Mouse (Mus musculus): ENCODE measurements around the gene Kcnj1. TPM values are rescaled to one million over a fixed set of nuclear protein-coding genes. Genes with fewer than 3 reads are reported as not detected.

Gene Kcnj1
- polyA plus RNA-seq, 2 experiments = not detected

GRCm38 (mm10) chr9:32443115-32443514, 70.8 kb downstream of the Kcnj1 start:
- H3K27ac ChIP-seq = no peak overlapping the region
- DNase-seq (ENCODE audit: low read depth in 3 of 3, low spot score in 3 of 3) = no peak
- TF ChIP-seq CTCF (IDR thresholded peaks at IDR 0.05; ENCODE audit: low read depth) (no peak), EP300 (IDR thresholded peaks at IDR 0.05; ENCODE audit: low read depth) (no peak)
- no peak overlapping the region for H3K4me3 ChIP-seq (ENCODE audit: insufficient read depth in 1 of 2, low read depth in 2 of 2, low read length in 2 of 2)
- no peak overlapping the region for H3K9ac ChIP-seq (replicated peaks)
- H3K4me1 ChIP-seq (replicated peaks; ENCODE audit: control insufficient read depth in 2 of 2, insufficient read depth in 2 of 2, low read length in 1 of 2) = no peaks in the 10 kb centered on the region
- no peaks in the 10 kb centered on the region for H3K27me3 ChIP-seq (ENCODE audit: control insufficient read depth, insufficient read depth, low read length)
- H3K36me3 ChIP-seq (replicated peaks; ENCODE audit: control insufficient read depth, insufficient read depth, low read depth) = no peaks in the 10 kb centered on the region
- WGBS (ENCODE audit: insufficient replicate concordance) = 50% methylated on average over 3 of the region's 3 CpGs
- no peaks in the 10 kb centered on the region for H3K9me3 ChIP-seq (ENCODE audit: control insufficient read depth, low read length)
- no peak for ATAC-seq (ENCODE audit: insufficient read depth)
- H3K4me2 ChIP-seq (ENCODE audit: low read depth) = no peak overlapping the region

DNA sequence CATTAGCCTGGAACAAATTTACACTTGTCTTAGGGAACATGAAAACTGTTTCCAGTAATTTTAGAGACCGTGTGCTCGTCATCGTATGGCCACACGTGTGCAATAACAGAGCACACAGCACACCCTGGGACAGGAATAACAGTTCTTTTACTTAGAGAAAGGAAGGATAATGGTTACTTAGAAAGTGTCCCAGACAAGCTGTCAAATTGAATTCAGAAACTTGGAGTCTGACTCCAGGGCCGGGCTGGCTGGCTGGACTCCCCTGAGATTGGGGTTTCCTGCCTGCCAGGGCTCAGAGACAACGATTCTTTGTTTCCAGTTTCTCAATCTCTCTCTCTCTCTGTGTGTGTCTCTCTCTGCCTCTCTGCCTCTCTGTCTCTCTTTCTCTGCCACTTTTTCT, 71.5 kb downstream of the Kcnj1 start:
- H3K9me3 ChIP-seq (ENCODE audit: control insufficient read depth, low read length) = no peaks in the 10 kb centered on the region
- DNase-seq (ENCODE audit: low read depth in 3 of 3, low spot score in 3 of 3) (no peak), ATAC-seq (ENCODE audit: insufficient read depth) (no peak)
- TF ChIP-seq EP300 (IDR thresholded peaks at IDR 0.05; ENCODE audit: low read depth) (no peak), CTCF (IDR thresholded peaks at IDR 0.05; ENCODE audit: low read depth) (no peak)
- no peak overlapping the region for H3K9ac ChIP-seq (replicated peaks)
- H3K36me3 ChIP-seq (replicated peaks; ENCODE audit: control insufficient read depth, insufficient read depth, low read depth) = no peaks in the 10 kb centered on the region
- no peak overlapping the region for H3K27ac ChIP-seq
- H3K4me2 ChIP-seq (ENCODE audit: low read depth) = no peak overlapping the region
- 68% methylated on average over 6 of the region's 6 CpGs for WGBS (ENCODE audit: insufficient replicate concordance)
- no peak overlapping the region for H3K4me3 ChIP-seq (ENCODE audit: insufficient read depth in 1 of 2, low read depth in 2 of 2, low read length in 2 of 2)
- no peaks in the 10 kb centered on the region for H3K27me3 ChIP-seq (ENCODE audit: control insufficient read depth, insufficient read depth, low read length)
- H3K4me1 ChIP-seq (replicated peaks; ENCODE audit: control insufficient read depth in 2 of 2, insufficient read depth in 2 of 2, low read length in 1 of 2) = no peaks in the 10 kb centered on the region

- H3K4me3 ChIP-seq (ENCODE audit: insufficient read depth in 1 of 2, low read depth in 2 of 2, low read length in 2 of 2) = no peak overlapping the region
- no peak overlapping the region for H3K4me2 ChIP-seq (ENCODE audit: low read depth)
- H3K36me3 ChIP-seq (replicated peaks; ENCODE audit: control insufficient read depth, insufficient read depth, low read depth) = no peaks in the 10 kb centered on the region
- no peak for DNase-seq (ENCODE audit: low read depth in 3 of 3, low spot score in 3 of 3)
- H3K9ac ChIP-seq (replicated peaks) = no peak overlapping the region
- ATAC-seq (ENCODE audit: insufficient read depth) = no peak
- H3K4me1 ChIP-seq (replicated peaks; ENCODE audit: control insufficient read depth in 2 of 2, insufficient read depth in 2 of 2, low read length in 1 of 2) = no peaks in the 10 kb centered on the region
- no peak for TF ChIP-seq EP300 (IDR thresholded peaks at IDR 0.05; ENCODE audit: low read depth)
- no peak for TF ChIP-seq CTCF (IDR thresholded peaks at IDR 0.05; ENCODE audit: low read depth)
- no peak overlapping the region for H3K27ac ChIP-seq
- WGBS (ENCODE audit: insufficient replicate concordance) = 43% methylated on average over 6 of the region's 6 CpGs
- H3K27me3 ChIP-seq (ENCODE audit: control insufficient read depth, insufficient read depth, low read length) = no peaks in the 10 kb centered on the region
- no peaks in the 10 kb centered on the region for H3K9me3 ChIP-seq (ENCODE audit: control insufficient read depth, low read length)
Measured at GRCm38 (mm10) chr9:32444453-32445201, 72.3 kb downstream of the Kcnj1 start.

GRCm38 (mm10) chr9:32445789-32446188, 73.5 kb downstream of the Kcnj1 start:
- no peaks in the 10 kb centered on the region for H3K36me3 ChIP-seq (replicated peaks; ENCODE audit: control insufficient read depth, insufficient read depth, low read depth)
- no peak overlapping the region for H3K4me3 ChIP-seq (ENCODE audit: insufficient read depth in 1 of 2, low read depth in 2 of 2, low read length in 2 of 2)
- no peaks in the 10 kb centered on the region for H3K4me1 ChIP-seq (replicated peaks; ENCODE audit: control insufficient read depth in 2 of 2, insufficient read depth in 2 of 2, low read length in 1 of 2)
- H3K9me3 ChIP-seq (ENCODE audit: control insufficient read depth, low read length) = no peaks in the 10 kb centered on the region
- DNase-seq (ENCODE audit: low read depth in 3 of 3, low spot score in 3 of 3) = peak in 2 of 3 experiments; percentile 1 to 6
- no peak for ATAC-seq (ENCODE audit: insufficient read depth)
- H3K9ac ChIP-seq (replicated peaks) = no peak overlapping the region
- TF ChIP-seq CTCF (IDR thresholded peaks at IDR 0.05; ENCODE audit: low read depth) (peak; percentile 61), EP300 (IDR thresholded peaks at IDR 0.05; ENCODE audit: low read depth) (no peak)
- H3K4me2 ChIP-seq (ENCODE audit: low read depth) = no peak overlapping the region
- no peaks in the 10 kb centered on the region for H3K27me3 ChIP-seq (ENCODE audit: control insufficient read depth, insufficient read depth, low read length)
- WGBS (ENCODE audit: insufficient replicate concordance) = 32% methylated on average over 3 of the region's 3 CpGs
- no peak overlapping the region for H3K27ac ChIP-seq

GRCm38 (mm10) chr9:32448766-32449165, 76.5 kb downstream of the Kcnj1 start:
- Histone ChIP-seq H3K36me3 (replicated peaks; ENCODE audit: control insufficient read depth, insufficient read depth, low read depth) (no peaks in the 10 kb centered on the region), H3K4me3 (ENCODE audit: insufficient read depth in 1 of 2, low read depth in 2 of 2, low read length in 2 of 2) (no peak overlapping the region), H3K4me1 (replicated peaks; ENCODE audit: control insufficient read depth in 2 of 2, insufficient read depth in 2 of 2, low read length in 1 of 2) (no peaks in the 10 kb centered on the region), H3K9ac (replicated peaks) (no peak overlapping the region), H3K27ac (no peak overlapping the region), H3K9me3 (ENCODE audit: control insufficient read depth, low read length) (no peaks in the 10 kb centered on the region), H3K4me2 (ENCODE audit: low read depth) (no peak overlapping the region), H3K27me3 (ENCODE audit: control insufficient read depth, insufficient read depth, low read length) (no peaks in the 10 kb centered on the region)
- ATAC-seq (ENCODE audit: insufficient read depth) (no peak), DNase-seq (ENCODE audit: low read depth in 3 of 3, low spot score in 3 of 3) (no peak)
- 55% methylated on average over 5 of the region's 5 CpGs for WGBS (ENCODE audit: insufficient replicate concordance)
- TF ChIP-seq EP300 (IDR thresholded peaks at IDR 0.05; ENCODE audit: low read depth) = no peak
- TF ChIP-seq CTCF (IDR thresholded peaks at IDR 0.05; ENCODE audit: low read depth) = no peak

Other genes with a start within 250 kb of the Kcnj1 start
- gene Kcnj5, start 28.1 kb upstream of the Kcnj1 start, polyA plus RNA-seq (2012; rRNA removed) = 1.0 and 1.3 TPM in 2 replicates
- gene Kcnj5, start 28.1 kb upstream of the Kcnj1 start, polyA plus RNA-seq (2014; fragmentation: Nextera tagmentation; extraction: Ambion mirVana) = 0.74 and 0.87 TPM in 2 replicates
- 2.0 and 2.5 TPM in 2 replicates for gene Fli1, start 170.4 kb downstream of the Kcnj1 start, polyA plus RNA-seq (2012; rRNA removed)
- 6.2 and 6.9 TPM in 2 replicates for gene Fli1, start 170.4 kb downstream of the Kcnj1 start, polyA plus RNA-seq (2014; fragmentation: Nextera tagmentation; extraction: Ambion mirVana)

Measured in liver, embryonic 14.5 days (tissue).